Mouse (Mus musculus) heart, postnatal 25 days (tissue): ENCODE data around the gene Capn3. TPM values are rescaled to one million over a fixed set of nuclear protein-coding genes. Genes with fewer than 3 reads are reported as not detected.

ENCODE experiments used
- DNase-seq: peaks from one replicate; pipeline ENCODE4 v3.0.0; 2022; ENCODE audit warnings: low spot score
- intact Hi-C: fragments of 180-260 bp; cut with DNase I; formaldehyde crosslinking; loops from one replicate; pipeline ENCODE4 v1.15.1; 2025
- total RNA-seq, 2 experiments: library from RNA; stranded (reverse); gene quantifications; 2 replicates each; pipeline ENCODE4 v1.2.3; 2021

Gene Capn3
- total RNA-seq, 2 experiments from 2014 or later = 1.1 to 1.7 TPM

DNA sequence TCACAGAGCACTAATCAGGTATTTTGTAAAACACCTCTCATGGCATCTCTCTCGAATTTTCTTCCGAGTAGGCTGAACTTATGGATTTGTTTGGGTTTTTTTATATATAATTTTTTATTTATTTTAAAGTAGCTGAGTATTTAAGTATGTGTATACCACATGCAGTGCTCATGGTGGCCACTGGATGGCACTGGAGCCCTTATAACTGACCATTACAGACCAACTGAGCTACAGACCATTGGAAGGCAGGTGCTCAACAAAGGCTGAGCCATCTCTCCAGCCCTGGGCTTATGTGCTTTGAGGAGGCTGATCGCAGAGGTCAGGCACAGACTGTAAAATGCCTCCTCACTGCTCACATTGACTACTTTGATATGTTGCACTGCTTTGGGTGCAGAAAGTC lies 22.8 kb downstream of the Capn3 start:
- peak; percentile 21 for DNase-seq
- intact Hi-C loops = loop anchor here (2.0 to 5.0 kb wide), 3 partner anchors 129 to 388 kb away; partner anchors contain the start of genes Haus2 and Lrrc57

DNA sequence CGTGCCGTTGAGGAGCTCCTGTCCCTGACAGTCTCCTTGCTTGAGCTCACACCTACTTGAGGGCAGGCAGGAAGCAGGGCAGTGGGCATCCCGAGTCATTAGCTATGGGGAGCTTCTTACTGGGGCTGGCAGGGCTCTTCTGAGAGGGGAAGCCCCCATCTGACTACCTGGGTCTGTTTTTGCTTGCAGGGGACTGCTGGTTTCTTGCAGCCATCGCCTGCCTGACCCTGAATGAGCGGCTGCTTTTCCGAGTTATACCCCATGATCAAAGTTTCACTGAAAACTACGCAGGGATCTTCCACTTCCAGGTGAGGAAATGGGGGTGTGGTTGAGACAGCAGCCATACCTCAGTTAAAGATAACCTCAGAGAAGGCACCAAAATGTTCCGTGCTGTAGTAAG lies 26.1 kb downstream of the Capn3 start:
- intact Hi-C loops = no loop called here
- no peak for DNase-seq

DNA sequence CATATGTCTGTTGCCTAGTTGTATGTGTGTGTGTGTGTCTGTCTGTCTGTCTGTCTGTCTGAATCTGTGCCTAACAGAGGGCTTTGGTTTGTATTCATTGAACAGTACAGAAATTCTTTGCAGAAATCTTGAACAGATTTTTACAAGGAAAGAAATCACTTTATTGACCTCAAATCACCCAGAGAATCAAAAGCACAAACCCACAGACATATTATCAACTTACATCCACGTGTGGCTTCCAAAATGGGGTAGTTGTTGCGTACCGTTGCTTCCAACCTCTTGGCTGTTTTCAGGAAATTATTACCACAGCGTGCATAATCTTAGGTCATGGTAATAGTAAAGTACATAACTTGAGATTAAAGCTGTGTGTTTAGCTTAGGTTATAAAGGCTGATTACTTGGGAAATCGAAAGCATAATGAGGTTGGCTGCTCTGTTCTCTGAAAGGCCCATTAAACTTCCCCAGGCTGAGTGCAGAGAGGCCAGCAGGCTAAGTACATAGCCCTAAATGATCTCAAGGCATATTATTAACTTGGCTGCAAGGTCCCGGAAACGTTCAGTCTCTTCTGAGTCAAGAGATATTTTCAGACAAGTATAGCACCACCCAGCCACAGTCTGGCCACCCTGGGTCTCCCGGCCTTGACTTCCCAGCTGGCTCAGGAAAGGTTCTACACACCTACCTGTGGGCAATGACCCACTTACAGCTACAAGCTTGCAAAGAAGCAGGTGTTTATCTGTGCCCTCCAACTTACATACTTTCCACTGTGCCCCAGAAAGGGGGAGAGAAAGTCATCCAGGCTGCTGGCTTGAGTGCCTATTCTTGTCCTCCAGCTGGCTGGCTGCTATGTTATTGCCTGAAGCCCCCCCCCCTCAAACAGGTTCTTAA lies 26.9 kb downstream of the Capn3 start:
- intact Hi-C loops = no loop called here

DNA sequence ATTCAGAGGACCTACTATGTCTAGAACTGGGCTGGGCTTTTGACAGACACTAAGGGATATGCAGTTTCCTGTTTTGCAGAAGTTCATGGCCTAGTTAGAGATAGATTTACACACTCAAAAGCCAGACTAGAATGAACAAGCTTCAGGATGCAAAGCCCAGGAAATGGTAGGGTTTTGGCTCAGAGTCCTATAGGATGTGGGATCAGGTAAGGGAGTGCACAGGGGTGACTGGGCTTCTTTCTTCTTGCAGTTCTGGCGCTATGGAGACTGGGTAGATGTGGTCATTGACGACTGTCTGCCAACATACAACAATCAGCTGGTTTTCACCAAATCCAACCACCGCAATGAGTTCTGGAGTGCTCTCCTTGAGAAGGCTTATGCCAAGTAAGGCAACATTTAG lies 28.4 kb downstream of the Capn3 start:
- DNase-seq = no peak
- intact Hi-C loops = no loop called here

More for the DNA sequence above, 26.9 kb downstream of the Capn3 start:
- DNase-seq = no peak

DNA sequence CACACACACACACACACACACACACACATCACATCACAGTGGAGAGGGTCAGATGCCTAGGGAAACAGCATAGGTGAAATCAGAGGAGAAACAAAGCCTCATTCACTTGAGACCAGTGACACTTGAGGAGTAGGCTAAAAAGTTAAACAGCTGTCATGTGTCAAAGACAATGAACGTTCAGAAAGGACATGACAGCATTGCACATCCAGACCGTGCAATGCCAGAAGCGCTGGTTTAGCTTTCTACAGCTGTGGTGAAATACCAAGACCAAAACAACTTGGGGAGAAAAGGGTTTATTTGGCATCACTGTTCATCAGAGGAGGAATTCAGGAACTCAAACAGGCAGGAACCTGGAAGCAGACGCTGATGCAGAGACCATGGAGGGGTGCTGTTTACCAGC lies 37.4 kb downstream of the Capn3 start:
- intact Hi-C loops = no loop called here

DNA sequence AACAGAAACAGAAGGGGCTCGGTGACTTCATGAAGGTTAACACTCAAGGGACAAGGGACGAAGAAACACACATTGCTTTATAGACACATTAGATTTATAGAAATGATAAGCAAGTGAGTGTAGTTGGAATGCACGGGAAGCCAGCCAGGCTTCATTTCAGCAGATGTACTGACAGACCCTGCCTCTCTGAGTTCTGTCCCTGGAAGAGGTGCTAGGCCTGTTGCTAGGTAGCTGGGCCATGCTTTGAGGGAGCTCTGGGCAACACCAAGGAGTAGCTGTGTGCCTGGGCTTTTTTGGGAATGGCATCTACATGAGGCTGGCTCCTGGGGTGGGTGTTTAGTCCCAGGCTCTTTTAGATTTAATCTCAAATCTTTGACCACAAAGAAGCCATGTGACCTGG lies 40.7 kb downstream of the Capn3 start:
- no peak for DNase-seq
- intact Hi-C loops = no loop called here

More for the DNA sequence above, 37.4 kb downstream of the Capn3 start:
- no peak for DNase-seq

DNA sequence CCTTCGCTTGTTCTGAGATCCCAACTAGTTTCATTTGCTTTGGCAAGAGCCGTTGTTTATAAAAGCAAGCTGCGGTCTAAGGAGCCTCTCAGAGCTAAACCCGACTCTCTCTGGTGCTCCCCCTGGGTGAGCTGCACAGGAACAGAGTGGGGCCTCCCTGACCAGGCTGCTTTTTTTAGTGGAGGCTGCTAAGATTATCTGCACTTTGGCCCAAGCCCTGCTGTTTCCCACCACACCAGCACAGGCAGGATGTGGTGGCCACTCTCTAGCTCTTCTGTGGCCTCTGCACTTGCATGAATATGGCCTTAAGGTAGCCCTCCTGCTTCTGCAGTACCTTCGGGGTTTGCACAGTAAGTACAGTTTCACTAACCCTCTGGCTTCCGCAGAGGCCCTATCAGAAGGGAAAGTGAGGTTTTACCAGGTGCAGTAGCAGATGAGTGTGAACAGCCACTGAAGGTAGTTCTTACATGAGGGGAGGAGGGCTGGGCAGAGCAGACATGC lies 44.2 kb downstream of the Capn3 start:
- intact Hi-C loops = no loop called here
- no peak for DNase-seq

DNA sequence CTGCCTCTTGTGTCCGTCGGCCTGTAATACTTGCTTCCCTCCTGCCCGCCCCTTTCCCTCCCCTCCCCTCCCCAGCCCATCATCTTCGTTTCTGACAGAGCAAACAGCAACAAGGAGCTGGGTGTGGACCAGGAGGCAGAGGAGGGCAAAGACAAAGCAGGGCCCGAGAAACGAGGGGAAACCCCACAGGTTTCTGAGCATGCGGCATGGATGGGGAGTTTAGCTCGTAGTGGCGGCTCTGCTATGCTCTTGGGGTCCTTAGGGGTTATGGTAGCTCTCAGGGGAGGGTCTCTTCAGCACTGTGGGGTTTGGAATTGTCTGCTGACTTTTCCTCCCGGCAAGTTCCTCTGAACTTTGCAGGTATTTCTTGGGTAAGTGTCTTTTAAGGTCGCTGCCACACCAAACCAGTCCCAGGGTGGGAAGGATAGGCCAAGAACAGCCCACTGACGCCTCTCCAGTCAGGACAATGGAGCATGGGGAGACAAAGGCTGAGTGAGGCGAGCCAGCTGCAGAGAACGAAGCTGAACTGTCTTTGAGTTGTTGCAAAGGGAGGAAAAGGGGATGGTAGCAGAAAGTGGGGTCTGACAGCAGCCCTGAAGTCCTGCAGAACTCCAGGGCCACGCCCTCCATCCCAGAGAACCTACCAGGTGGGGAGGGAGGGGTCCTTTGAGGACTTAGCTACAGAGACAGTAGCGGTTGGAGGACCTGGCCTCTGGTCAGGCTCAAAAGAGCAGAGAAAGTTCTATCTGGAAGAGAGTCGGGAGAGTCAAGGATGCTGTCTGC lies 45.5 kb downstream of the Capn3 start:
- DNase-seq = no peak
- intact Hi-C loops = no loop called here

DNA sequence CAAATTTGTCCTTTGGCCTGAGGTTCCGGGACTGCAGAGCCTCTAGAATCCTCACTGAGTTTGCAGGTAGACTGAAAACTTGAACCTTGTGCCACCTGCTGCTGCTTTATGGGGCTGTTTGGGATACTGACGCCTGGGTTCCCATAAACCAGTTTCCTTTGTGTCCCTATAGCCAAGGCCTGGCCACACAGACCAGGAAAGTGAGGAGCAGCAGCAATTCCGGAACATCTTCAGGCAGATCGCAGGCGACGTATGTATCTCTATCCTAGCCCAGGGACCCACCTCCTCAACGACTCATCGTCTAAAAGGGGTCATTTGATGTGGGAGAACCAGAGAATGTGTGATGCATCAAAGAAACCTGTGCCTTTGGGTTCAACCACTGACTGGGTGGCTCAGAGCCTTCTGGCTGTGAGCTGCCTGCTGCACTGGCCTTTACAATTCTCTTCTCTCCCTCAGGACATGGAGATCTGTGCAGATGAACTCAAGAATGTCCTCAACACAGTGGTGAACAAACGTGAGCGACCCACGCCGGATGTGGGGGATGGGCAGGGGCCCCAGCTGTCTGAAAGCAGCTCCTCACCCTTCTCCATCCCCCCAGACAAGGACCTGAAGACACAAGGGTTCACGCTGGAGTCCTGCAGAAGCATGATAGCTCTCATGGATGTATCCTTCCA lies 46.2 kb downstream of the Capn3 start:
- DNase-seq = no peak
- intact Hi-C loops = no loop called here

DNA sequence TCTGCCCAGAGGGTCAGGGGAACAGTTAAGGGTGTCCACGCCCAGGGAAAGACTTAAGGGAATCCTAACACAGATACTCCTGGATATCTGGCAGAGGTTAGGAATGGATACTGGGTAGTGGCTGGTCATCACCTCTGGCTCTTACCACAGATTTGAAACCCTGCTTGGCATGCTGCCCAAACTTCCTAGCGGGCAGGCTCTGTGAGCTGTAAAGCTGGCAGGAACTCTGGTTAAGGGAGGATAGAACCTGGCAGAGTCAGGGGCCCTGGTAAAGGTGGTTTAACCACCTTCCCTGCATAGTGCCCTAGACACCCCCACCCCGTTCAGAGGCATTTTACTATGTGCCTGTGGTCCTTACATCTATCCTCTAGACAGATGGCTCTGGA lies 46.8 kb downstream of the Capn3 start:
- no peak for DNase-seq
- intact Hi-C loops = no loop called here

DNA sequence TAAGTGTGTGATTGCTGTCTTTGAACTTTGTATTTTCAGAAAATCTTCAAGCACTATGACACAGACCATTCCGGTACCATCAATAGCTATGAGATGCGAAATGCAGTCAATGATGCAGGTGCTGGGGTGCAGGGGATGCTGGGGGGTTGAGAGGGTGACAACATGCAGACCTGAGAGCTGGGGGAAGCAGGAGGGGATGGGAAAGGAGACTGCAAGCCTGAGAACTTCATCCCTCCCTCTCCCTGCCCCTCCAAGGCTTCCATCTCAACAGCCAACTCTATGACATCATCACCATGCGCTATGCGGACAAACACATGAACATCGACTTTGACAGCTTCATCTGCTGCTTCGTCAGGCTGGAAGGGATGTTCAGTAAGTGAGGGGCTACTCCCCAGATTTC lies 47.3 kb downstream of the Capn3 start:
- intact Hi-C loops = no loop called here
- no peak for DNase-seq

DNA sequence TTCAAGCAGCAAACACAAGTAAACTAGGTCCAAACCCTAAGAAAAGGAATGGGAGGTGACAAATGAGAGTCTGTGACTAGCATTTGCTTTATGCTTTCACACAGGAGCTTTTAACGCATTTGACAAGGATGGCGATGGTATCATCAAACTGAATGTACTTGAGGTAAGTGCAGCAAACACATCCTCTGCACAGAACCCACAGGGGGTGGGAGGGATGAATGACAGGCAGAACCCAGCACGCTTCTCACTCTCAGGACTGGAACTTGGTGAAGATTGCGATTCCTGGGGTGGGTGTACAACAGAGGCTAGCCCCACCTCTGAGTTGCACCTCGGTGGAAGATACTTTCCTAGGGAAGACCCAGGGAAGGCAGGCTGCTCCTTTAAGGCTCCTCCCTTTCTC lies 48.2 kb downstream of the Capn3 start:
- DNase-seq = no peak
- intact Hi-C loops = no loop called here

DNA sequence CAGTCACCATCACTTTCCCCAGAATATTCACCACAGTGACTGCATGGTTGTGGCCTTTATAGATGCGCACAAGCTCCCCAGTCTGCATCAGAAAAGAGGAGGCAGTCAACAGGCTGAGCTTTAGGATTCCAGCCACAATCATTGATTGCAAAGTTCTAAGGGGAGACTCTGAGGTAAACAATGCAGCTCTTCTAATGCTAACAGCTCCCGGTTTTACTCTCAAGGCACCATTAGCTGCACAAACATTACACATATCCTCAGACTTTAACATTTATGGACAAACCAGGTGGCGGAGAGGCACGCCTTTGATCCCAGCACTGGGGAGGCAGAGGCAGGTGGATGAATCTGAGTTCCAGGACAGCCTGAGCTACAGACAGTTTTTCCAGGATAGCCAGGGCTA lies 58.4 kb downstream of the Capn3 start:
- no peak for DNase-seq
- intact Hi-C loops = no loop called here

DNA sequence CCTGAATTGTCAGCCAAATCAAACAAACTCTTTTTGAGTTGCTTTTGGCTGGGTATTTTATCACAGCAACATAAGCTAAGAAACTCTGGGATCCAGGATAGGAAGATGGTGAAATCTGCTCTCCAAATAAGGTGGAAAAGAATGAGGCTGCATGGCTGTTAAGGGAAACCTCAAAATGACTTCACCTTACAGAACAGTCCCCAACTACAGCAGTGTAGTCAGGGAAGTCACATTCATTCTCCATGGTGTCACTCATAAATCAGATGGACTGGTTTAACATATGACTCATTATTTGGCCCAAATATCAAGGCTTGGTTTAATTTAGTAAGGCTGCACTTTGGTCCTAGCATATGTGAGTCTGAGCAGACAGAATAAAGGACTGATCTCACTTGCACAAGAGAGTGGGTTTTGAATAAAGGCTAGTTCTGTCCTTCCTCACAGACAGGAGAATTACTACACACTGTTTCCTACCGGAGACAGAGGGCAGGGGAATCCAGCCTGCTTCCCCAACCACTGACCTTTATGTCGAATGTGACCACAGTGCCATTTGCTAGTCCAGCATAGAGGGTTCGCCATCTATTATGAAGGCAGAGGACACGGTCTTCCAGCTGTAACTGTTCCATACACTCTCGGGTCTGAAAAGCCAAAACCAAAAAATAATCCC lies 62.9 kb downstream of the Capn3 start:
- intact Hi-C loops = no loop called here
- DNase-seq = no peak

DNA sequence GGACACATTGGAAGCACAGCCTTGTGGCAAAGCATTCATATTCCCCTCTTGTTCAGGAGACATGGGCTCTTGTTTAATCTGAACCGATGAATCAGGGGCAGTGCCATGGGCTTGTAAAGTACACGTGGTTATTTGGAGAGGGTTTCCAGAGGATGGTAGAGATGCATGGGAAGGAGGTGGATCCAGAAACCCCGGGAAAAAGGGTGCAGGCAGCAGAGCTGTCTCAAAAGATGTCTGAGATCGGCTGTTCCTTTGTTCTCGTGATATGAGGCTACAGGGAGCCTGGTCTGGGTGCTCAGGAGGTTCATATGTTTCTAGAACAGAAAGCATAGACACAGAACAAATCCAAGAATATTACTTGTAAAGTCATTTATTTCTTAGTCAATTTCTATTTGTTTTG lies 71.0 kb downstream of the Capn3 start:
- intact Hi-C loops = no loop called here
- no peak for DNase-seq

DNA sequence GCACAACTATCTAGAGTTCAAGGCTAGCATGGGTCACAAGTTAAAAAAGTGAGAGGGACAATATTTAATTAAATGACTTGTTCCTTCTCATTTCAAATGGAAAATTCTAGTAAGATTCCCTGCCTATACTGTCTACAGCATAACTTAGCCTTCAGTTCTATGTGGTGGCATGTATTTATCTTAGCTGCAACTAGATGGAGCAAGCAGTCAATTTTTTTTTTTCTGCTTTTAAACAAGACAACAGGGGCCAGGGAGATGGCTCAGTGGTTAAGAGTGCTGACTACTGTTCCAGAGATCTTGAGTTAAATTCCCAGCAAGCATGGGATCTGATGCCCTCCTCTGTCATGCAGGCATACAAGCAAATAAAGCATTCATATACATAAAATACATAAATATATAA lies 73.7 kb downstream of the Capn3 start:
- intact Hi-C loops = no loop called here
- DNase-seq = no peak

DNA sequence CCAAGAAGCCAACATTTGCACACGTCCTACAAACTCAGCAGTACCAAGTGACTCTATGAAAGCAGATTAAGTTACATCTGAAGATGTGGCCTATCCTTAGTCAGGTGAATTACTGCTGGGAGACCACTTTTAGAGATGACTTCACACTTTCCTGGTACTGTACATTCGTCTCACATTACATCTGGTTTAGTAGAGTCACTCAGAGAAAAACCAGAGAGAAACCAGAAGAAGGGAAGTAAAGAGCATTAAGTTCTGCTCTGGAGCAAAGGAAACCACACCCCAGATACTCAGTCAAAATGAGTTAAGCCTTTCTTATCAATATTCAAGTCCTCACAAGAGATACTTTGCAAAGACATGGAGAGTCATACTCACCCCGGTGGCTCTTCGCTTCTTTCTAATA lies 75.4 kb downstream of the Capn3 start:
- no peak for DNase-seq
- intact Hi-C loops = loop anchor here (2.0 to 5.0 kb wide), 2 partner anchors 78 to 141 kb away; partner anchors contain the start of genes Haus2 and Lrrc57

DNA sequence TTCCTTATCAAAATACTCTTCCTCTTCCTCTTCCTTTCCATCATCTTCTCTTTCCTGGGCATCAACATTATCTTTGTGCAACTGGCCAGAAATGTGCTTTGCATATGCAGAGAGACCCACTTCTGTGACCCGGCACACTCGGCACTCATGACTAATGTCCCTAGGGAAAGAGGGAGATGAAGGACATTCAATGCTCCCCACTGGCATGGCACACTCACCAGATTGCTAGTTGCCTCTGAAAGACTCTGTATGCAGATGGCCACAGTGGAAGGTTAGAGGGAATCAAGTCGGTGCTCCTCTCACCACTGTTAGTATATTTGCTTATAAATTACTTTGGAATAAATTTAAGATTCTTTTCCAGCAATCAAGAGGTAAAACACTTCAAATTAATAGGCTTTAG lies 83.5 kb downstream of the Capn3 start:
- no peak for DNase-seq
- intact Hi-C loops = loop anchor here (5.0 kb wide), 1 partner anchor 38 kb away; no protein-coding TSS in a partner anchor

DNA sequence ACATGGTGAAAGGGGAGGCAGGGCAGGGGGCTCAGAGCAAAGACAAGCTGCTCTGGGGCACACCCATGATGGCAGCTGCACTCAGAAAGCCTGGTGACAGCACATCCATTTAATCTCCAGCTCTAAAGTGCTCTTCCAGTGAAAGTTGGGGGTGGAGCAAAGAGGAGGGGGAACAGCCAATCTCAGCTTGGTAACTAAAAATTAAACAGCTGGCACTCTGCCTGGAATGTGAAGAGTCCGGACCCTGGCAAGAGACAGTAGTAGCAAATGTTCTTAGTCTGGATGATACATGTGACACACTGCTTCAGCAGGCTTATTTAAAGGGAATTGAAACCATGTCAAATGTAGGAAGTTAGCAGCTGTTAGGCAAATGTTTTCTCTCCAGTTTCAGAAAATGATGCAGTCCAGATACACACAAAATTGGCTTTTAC lies 84.0 kb downstream of the Capn3 start:
- intact Hi-C loops = loop anchor here (5.0 kb wide), 1 partner anchor 38 kb away; no protein-coding TSS in a partner anchor
- DNase-seq = peak; percentile 72

DNA sequence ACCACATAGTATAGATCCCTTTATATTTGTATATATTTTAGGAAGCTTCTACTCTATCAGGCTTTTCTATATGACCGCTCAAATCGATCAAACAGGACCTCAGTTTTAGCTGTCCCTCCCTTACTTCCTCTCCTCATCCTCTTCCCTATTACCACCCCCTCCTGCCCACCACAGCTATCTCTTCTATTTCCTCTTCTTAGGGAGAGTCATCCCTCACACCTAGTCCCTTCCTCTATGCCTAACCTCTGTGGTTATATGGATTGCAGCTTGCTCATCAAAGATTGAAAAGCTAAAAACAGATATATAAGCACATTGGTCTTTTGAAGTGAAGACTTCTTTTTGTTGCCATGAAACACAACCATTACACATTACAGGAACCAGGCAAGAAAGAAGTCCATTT lies 88.9 kb downstream of the Capn3 start:
- intact Hi-C loops = no loop called here
- no peak for DNase-seq
